Mouse (Mus musculus): ENCODE measurements around the gene Lnx2. TPM values are rescaled to one million over a fixed set of nuclear protein-coding genes. Genes with fewer than 3 reads are reported as not detected.
A peak's percentile ranks its signal among the peaks of the same experiment; 100 is the strongest.

Gene Lnx2
- polyA plus RNA-seq, 1 experiment from 2014 or later: 9.9 TPM

DNA sequence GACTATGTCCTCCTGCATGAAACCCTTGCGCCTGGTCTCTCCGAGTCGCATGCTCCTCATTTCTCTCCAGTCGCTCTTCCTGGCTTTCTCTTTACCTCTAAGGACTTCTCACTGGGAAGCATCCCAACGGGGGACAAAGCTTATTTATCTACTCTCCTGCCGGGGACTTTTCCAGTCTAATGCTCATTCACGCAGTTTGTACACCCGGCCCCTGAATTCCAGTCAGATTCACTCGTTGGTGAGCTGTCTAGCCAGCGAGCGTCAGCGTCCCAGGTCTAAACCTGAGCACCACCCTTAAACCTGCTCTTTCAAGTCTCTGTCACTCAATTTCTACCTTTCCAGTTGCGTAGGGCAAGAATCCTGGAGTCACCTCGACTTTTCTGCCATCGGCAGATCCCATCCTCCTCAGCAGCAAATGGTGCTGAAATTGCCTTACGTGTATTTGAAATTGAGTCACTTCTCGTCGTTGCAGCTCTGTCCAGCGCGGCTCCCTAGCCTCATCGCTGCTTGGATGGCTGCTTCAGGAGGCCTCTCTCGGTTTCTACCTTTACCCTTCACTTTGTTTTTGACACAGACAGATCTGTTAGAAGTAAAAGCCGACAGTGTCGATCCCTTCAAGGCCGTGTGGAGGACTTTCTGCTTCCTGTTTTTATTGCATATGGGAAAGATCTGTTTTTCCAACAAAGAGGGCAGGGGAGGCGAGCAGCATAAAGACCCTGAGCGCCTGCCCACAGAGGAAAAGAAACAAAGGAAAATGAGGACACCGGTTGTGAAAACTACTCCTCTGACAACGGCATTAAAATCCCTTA lies 24.7 kb downstream of the Lnx2 start:
- Histone ChIP-seq H3K27me3 (ENCODE audit: control insufficient read depth, insufficient read depth, low read length) (no peaks in the 10 kb centered on the region), H3K4me2 (ENCODE audit: low read depth, low read length, severe bottlenecking) (no peak overlapping the region), H3K4me1 (replicated peaks; ENCODE audit: control insufficient read depth, insufficient read depth, low read length) (no peaks in the 10 kb centered on the region; the same call in 1 of the 2 replicates), H3K36me3 (ENCODE audit: control insufficient read depth, insufficient read depth, low read length) (no peaks in the 10 kb centered on the region), H3K9ac (ENCODE audit: low read length) (no peak overlapping the region), H3K4me3 (ENCODE audit: low read depth, low read length) (no peak overlapping the region), H3K9me3 (ENCODE audit: control insufficient read depth, low read length) (no peaks in the 10 kb centered on the region), H3K27ac (ENCODE audit: low read depth, low read length) (no peak overlapping the region)
- DNase-seq (ENCODE audit: low spot score): no peak
- no peak for ATAC-seq (replicated peaks; ENCODE audit: low FRiP score)
- 57% methylated on average over 29 of the region's 29 CpGs for WGBS

GRCm38 (mm10) chr5:147050816-147051499 lies 25.4 kb downstream of the Lnx2 start:
- Histone ChIP-seq H3K4me1 (replicated peaks; ENCODE audit: control insufficient read depth, insufficient read depth, low read length) (no peaks in the 10 kb centered on the region; the same call in 1 of the 2 replicates), H3K4me2 (ENCODE audit: low read depth, low read length, severe bottlenecking) (no peak overlapping the region), H3K9ac (ENCODE audit: low read length) (no peak overlapping the region), H3K4me3 (ENCODE audit: low read depth, low read length) (no peak overlapping the region), H3K27me3 (ENCODE audit: control insufficient read depth, insufficient read depth, low read length) (no peaks in the 10 kb centered on the region), H3K9me3 (ENCODE audit: control insufficient read depth, low read length) (no peaks in the 10 kb centered on the region), H3K36me3 (ENCODE audit: control insufficient read depth, insufficient read depth, low read length) (no peaks in the 10 kb centered on the region), H3K27ac (ENCODE audit: low read depth, low read length) (no peak overlapping the region)
- no peak for ATAC-seq (replicated peaks; ENCODE audit: low FRiP score)
- no peak for DNase-seq (ENCODE audit: low spot score)
- 70% methylated on average over 13 of the region's 13 CpGs for WGBS

DNA sequence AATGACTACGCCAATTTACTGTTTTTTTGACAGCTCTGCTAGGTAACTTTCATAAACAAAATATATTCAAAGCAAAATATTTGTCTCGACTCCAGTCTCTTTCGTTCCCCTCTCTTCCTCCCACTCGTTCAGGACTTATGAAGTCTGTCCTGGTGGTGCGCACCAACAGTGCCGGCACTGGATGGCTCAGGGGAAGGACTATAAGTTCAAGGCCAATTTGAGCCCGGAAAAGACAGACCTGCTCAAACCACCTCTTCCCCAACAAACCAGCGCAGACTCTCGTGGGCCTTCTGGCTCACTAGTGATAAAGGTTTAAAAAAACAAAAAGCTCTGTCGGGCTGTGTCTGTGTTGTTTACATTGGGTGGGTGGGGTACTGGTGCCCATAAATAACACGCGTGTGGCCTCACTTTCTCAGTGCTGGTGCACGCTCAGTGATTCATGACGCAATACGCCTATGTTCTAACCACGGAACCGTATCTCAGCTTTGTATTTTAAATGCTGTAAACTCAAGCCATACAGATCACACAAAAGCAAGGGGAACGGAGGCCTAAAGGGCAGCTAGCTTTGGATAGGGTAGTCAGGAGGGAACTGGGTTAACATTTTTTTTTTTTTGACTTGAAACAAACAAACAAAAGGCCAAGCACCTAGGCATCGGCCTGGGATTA lies 26.7 kb downstream of the Lnx2 start:
- Histone ChIP-seq H3K4me3 (ENCODE audit: low read depth, low read length) (no peak overlapping the region), H3K9me3 (ENCODE audit: control insufficient read depth, low read length) (no peaks in the 10 kb centered on the region), H3K9ac (ENCODE audit: low read length) (no peak overlapping the region), H3K27me3 (ENCODE audit: control insufficient read depth, insufficient read depth, low read length) (no peaks in the 10 kb centered on the region), H3K4me2 (ENCODE audit: low read depth, low read length, severe bottlenecking) (no peak overlapping the region), H3K36me3 (ENCODE audit: control insufficient read depth, insufficient read depth, low read length) (no peaks in the 10 kb centered on the region), H3K4me1 (replicated peaks; ENCODE audit: control insufficient read depth, insufficient read depth, low read length) (no peaks in the 10 kb centered on the region; the same call in 1 of the 2 replicates), H3K27ac (ENCODE audit: low read depth, low read length) (no peak overlapping the region)
- DNase-seq (ENCODE audit: low spot score) (no peak), ATAC-seq (replicated peaks; ENCODE audit: low FRiP score) (no peak)
- WGBS: 91% methylated on average over 19 of the region's 19 CpGs

- Histone ChIP-seq H3K4me1 (replicated peaks; ENCODE audit: control insufficient read depth, insufficient read depth, low read length) (no peaks in the 10 kb centered on the region; the same call in 1 of the 2 replicates), H3K4me2 (ENCODE audit: low read depth, low read length, severe bottlenecking) (no peak overlapping the region), H3K9ac (ENCODE audit: low read length) (no peak overlapping the region), H3K27me3 (ENCODE audit: control insufficient read depth, insufficient read depth, low read length) (no peaks in the 10 kb centered on the region), H3K36me3 (ENCODE audit: control insufficient read depth, insufficient read depth, low read length) (no peaks in the 10 kb centered on the region), H3K27ac (ENCODE audit: low read depth, low read length) (no peak overlapping the region), H3K9me3 (ENCODE audit: control insufficient read depth, low read length) (no peaks in the 10 kb centered on the region), H3K4me3 (ENCODE audit: low read depth, low read length) (no peak overlapping the region)
- ATAC-seq (replicated peaks; ENCODE audit: low FRiP score) (no peak), DNase-seq (ENCODE audit: low spot score) (no peak)
- 76% methylated on average over 11 of the region's 11 CpGs for WGBS
These were observed 30.5 kb downstream of the Lnx2 start for GRCm38 (mm10) chr5:147045929-147046328.

GRCm38 (mm10) chr5:147045311-147045710 lies 31.1 kb downstream of the Lnx2 start:
- DNase-seq (ENCODE audit: low spot score): no peak
- Histone ChIP-seq H3K4me1 (replicated peaks; ENCODE audit: control insufficient read depth, insufficient read depth, low read length) (no peaks in the 10 kb centered on the region; the same call in 1 of the 2 replicates), H3K36me3 (ENCODE audit: control insufficient read depth, insufficient read depth, low read length) (no peaks in the 10 kb centered on the region), H3K27me3 (ENCODE audit: control insufficient read depth, insufficient read depth, low read length) (no peaks in the 10 kb centered on the region), H3K27ac (ENCODE audit: low read depth, low read length) (no peak overlapping the region), H3K4me3 (ENCODE audit: low read depth, low read length) (no peak overlapping the region), H3K9ac (ENCODE audit: low read length) (no peak overlapping the region), H3K4me2 (ENCODE audit: low read depth, low read length, severe bottlenecking) (no peak overlapping the region), H3K9me3 (ENCODE audit: control insufficient read depth, low read length) (no peaks in the 10 kb centered on the region)
- WGBS: 81% methylated on average over 10 of the region's 11 CpGs
- ATAC-seq (replicated peaks; ENCODE audit: low FRiP score): 0 out of 2 replicates have a peak, but pooled peaks have one; percentile 33

GRCm38 (mm10) chr5:147043240-147043844 lies 33.0 kb downstream of the Lnx2 start:
- Histone ChIP-seq H3K27me3 (ENCODE audit: control insufficient read depth, insufficient read depth, low read length) (no peaks in the 10 kb centered on the region), H3K27ac (ENCODE audit: low read depth, low read length) (no peak overlapping the region), H3K4me1 (replicated peaks; ENCODE audit: control insufficient read depth, insufficient read depth, low read length) (no peaks in the 10 kb centered on the region; the same call in 1 of the 2 replicates), H3K36me3 (ENCODE audit: control insufficient read depth, insufficient read depth, low read length) (no peaks in the 10 kb centered on the region), H3K9me3 (ENCODE audit: control insufficient read depth, low read length) (no peaks in the 10 kb centered on the region), H3K9ac (ENCODE audit: low read length) (no peak overlapping the region), H3K4me3 (ENCODE audit: low read depth, low read length) (no peak overlapping the region), H3K4me2 (ENCODE audit: low read depth, low read length, severe bottlenecking) (no peak overlapping the region)
- 71% methylated on average over 15 of the region's 15 CpGs for WGBS
- DNase-seq (ENCODE audit: low spot score): no peak
- ATAC-seq (replicated peaks; ENCODE audit: low FRiP score): no peak

GRCm38 (mm10) chr5:147041965-147042937 lies 34.1 kb downstream of the Lnx2 start:
- no peak for ATAC-seq (replicated peaks; ENCODE audit: low FRiP score)
- WGBS: 83% methylated on average over 40 of the region's 40 CpGs

More at GRCm38 (mm10) chr5:147041965-147042937, 34.1 kb downstream of the Lnx2 start:
- Histone ChIP-seq H3K27me3 (ENCODE audit: control insufficient read depth, insufficient read depth, low read length) (no peaks in the 10 kb centered on the region), H3K4me2 (ENCODE audit: low read depth, low read length, severe bottlenecking) (no peak overlapping the region), H3K9me3 (ENCODE audit: control insufficient read depth, low read length) (no peaks in the 10 kb centered on the region), H3K4me1 (replicated peaks; ENCODE audit: control insufficient read depth, insufficient read depth, low read length) (no peaks in the 10 kb centered on the region; the same call in 1 of the 2 replicates), H3K36me3 (ENCODE audit: control insufficient read depth, insufficient read depth, low read length) (no peaks in the 10 kb centered on the region), H3K4me3 (ENCODE audit: low read depth, low read length) (no peak overlapping the region), H3K27ac (ENCODE audit: low read depth, low read length) (no peak overlapping the region), H3K9ac (ENCODE audit: low read length) (no peak overlapping the region)
- no peak for DNase-seq (ENCODE audit: low spot score)

All from forebrain, embryonic 11.5 days (tissue).